Mouse (Mus musculus): ENCODE data around the gene Eps15.

The Eps15 gene

GRCm38 (mm10) chr4:109268903-109269302 lies 11.2 kb upstream of the Eps15 start:
- no peak for DNase-seq (ENCODE audit: low read depth, low spot score)

GRCm38 (mm10) chr4:109271803-109272202 lies 8.3 kb upstream of the Eps15 start:
- no peak for DNase-seq (ENCODE audit: low read depth, low spot score)

GRCm38 (mm10) chr4:109273586-109274240 lies 6.4 kb upstream of the Eps15 start:
- DNase-seq (ENCODE audit: low read depth, low spot score): no peak

GRCm38 (mm10) chr4:109280459-109281160 lies 542 bp downstream of the Eps15 start:
- DNase-seq (ENCODE audit: low read depth, low spot score): peak; percentile 11

- no peak for DNase-seq (ENCODE audit: low read depth, low spot score)
These were observed 1.1 kb downstream of the Eps15 start for GRCm38 (mm10) chr4:109281161-109281560.

GRCm38 (mm10) chr4:109281946-109282345 lies 1.9 kb downstream of the Eps15 start:
- DNase-seq (ENCODE audit: low read depth, low spot score): no peak

- DNase-seq (ENCODE audit: low read depth, low spot score): no peak
These were observed 14.6 kb downstream of the Eps15 start for GRCm38 (mm10) chr4:109294629-109295028.

GRCm38 (mm10) chr4:109296510-109296909 lies 16.4 kb downstream of the Eps15 start:
- DNase-seq (ENCODE audit: low read depth, low spot score): no peak

GRCm38 (mm10) chr4:109299136-109299535 lies 19.1 kb downstream of the Eps15 start:
- no peak for DNase-seq (ENCODE audit: low read depth, low spot score)

- no peak for DNase-seq (ENCODE audit: low read depth, low spot score)
These were observed 37.1 kb downstream of the Eps15 start for GRCm38 (mm10) chr4:109316941-109317894.

GRCm38 (mm10) chr4:109336796-109337195 lies 56.7 kb downstream of the Eps15 start:
- no peak for DNase-seq (ENCODE audit: low read depth, low spot score)

GRCm38 (mm10) chr4:109341222-109341621 lies 61.2 kb downstream of the Eps15 start:
- DNase-seq (ENCODE audit: low read depth, low spot score): no peak

- no peak for DNase-seq (ENCODE audit: low read depth, low spot score)
These were observed 62.9 kb downstream of the Eps15 start for GRCm38 (mm10) chr4:109342783-109343485.

- DNase-seq (ENCODE audit: low read depth, low spot score): no peak
These were observed 63.8 kb downstream of the Eps15 start for GRCm38 (mm10) chr4:109343909-109344308.

- DNase-seq (ENCODE audit: low read depth, low spot score): no peak
These were observed 98.0 kb downstream of the Eps15 start for GRCm38 (mm10) chr4:109378107-109378506.

- no peak for DNase-seq (ENCODE audit: low read depth, low spot score)
These were observed 102.4 kb downstream of the Eps15 start for GRCm38 (mm10) chr4:109382457-109382856.

GRCm38 (mm10) chr4:109385599-109385998 lies 105.5 kb downstream of the Eps15 start:
- no peak for DNase-seq (ENCODE audit: low read depth, low spot score)

- no peak for DNase-seq (ENCODE audit: low read depth, low spot score)
These were observed 113.2 kb downstream of the Eps15 start for GRCm38 (mm10) chr4:109393229-109393779.

- DNase-seq (ENCODE audit: low read depth, low spot score): no peak
These were observed 113.8 kb downstream of the Eps15 start for GRCm38 (mm10) chr4:109393902-109394301.

- no peak for DNase-seq (ENCODE audit: low read depth, low spot score)
These were observed 114.4 kb downstream of the Eps15 start for GRCm38 (mm10) chr4:109394314-109395074.
